Mouse (Mus musculus) cortical plate, adult 2 months (tissue): ENCODE results near the gene Fam183b.

ENCODE experiments used
- CTCF ChIP-seq: fragments of 200-500 bp; IDR thresholded peaks from 2 replicates; pipeline ENCODE4 v1.5.1; 2011; ENCODE audit warnings: mild to moderate bottlenecking, control low read depth, low read length; ENCODE audit not compliant: insufficient read depth; ENCODE audit errors: extremely low read depth
- POLR2A ChIP-seq: fragments of 200-500 bp; IDR thresholded peaks from 2 replicates; pipeline ENCODE4 v1.6.1; 2011; ENCODE audit warnings: mild to moderate bottlenecking, low read length, control low read depth; ENCODE audit not compliant: insufficient read depth; ENCODE audit errors: extremely low read depth

DNA sequence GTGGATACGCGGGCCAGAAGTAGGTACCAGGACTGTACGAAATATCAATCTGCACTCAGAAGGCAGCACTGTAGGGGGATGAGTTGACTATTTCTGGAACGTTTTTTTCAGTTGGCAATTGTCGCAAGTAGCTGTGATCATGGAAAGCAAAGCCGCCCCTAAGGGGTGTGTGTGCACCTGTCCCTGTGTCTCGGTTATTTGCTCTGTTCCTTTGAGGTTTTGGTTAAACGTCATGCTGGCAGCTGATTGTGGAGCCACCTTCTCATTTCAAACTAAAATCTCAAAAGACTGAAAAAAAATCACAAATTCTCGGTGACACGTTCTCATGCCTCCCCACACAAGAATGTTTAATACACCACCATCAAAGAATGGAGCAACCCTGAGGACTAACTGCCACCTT, 14.1 kb downstream of the Fam183b start:
- TF ChIP-seq CTCF (no peak), POLR2A (no peak)
